Mouse (Mus musculus): ENCODE data around the gene H2-DMb1.

- no peak for TF ChIP-seq EP300 (IDR thresholded peaks at IDR 0.05)
- peak; percentile 45 for TF ChIP-seq CTCF (IDR thresholded peaks at IDR 0.05)
These were observed 43.6 kb upstream of the H2-DMb1 start for GRCm38 (mm10) chr17:34109038-34109805.

Measured in lung, postnatal 0 days (tissue).